Mouse (Mus musculus) c-Kit-positive CD71-positive TER-119-negative erythroid progenitor cells, embryonic 14.5 days (primary cell): ENCODE data around the gene Cavin1.

ENCODE experiments used
- DNase-seq: peaks from one replicate; pipeline ENCODE4 v3.0.0-alpha.2; 2013; ENCODE audit warnings: low read depth

Gene Cavin1

GRCm38 (mm10) chr11:100981236-100981635 lies 10.5 kb upstream of the Cavin1 start:
- no peak for DNase-seq

- DNase-seq: no peak
Observed at GRCm38 (mm10) chr11:100980438-100980837, 9.8 kb upstream of the Cavin1 start.

GRCm38 (mm10) chr11:100979887-100980286 lies 9.2 kb upstream of the Cavin1 start:
- DNase-seq: no peak

GRCm38 (mm10) chr11:100975241-100975640 lies 4.6 kb upstream of the Cavin1 start:
- DNase-seq: no peak

GRCm38 (mm10) chr11:100974381-100974970 lies 3.8 kb upstream of the Cavin1 start:
- no peak for DNase-seq

- DNase-seq: no peak
Observed at GRCm38 (mm10) chr11:100973245-100973644, 2.6 kb upstream of the Cavin1 start.

GRCm38 (mm10) chr11:100971455-100971854 lies 768 bp upstream of the Cavin1 start:
- no peak for DNase-seq

- DNase-seq: no peak
Observed at GRCm38 (mm10) chr11:100969744-100970556, 737 bp downstream of the Cavin1 start.

GRCm38 (mm10) chr11:100969189-100969743 lies 1.4 kb downstream of the Cavin1 start:
- no peak for DNase-seq

GRCm38 (mm10) chr11:100968501-100968900 lies 2.2 kb downstream of the Cavin1 start:
- DNase-seq: no peak

GRCm38 (mm10) chr11:100967881-100968420 lies 2.7 kb downstream of the Cavin1 start:
- no peak for DNase-seq

GRCm38 (mm10) chr11:100967376-100967775 lies 3.3 kb downstream of the Cavin1 start:
- no peak for DNase-seq

GRCm38 (mm10) chr11:100965760-100966159 lies 4.9 kb downstream of the Cavin1 start:
- no peak for DNase-seq

- no peak for DNase-seq
Observed at GRCm38 (mm10) chr11:100964901-100965542, 5.7 kb downstream of the Cavin1 start.

- DNase-seq: no peak
Observed at GRCm38 (mm10) chr11:100964180-100964579, 6.5 kb downstream of the Cavin1 start.

GRCm38 (mm10) chr11:100963647-100964046 lies 7.0 kb downstream of the Cavin1 start:
- no peak for DNase-seq

- DNase-seq: no peak
Observed at GRCm38 (mm10) chr11:100962371-100962911, 8.2 kb downstream of the Cavin1 start.

- DNase-seq: no peak
Observed at GRCm38 (mm10) chr11:100960540-100960939, 10.1 kb downstream of the Cavin1 start.

GRCm38 (mm10) chr11:100959826-100960225 lies 10.9 kb downstream of the Cavin1 start:
- DNase-seq: no peak

- no peak for DNase-seq
Observed at GRCm38 (mm10) chr11:100959464-100959810, 11.2 kb downstream of the Cavin1 start.

- DNase-seq: no peak
Observed at GRCm38 (mm10) chr11:100958613-100959463, 11.8 kb downstream of the Cavin1 start.
